Mouse (Mus musculus) CH12.LX (cell line): ENCODE measurements around the gene Tnfsf8. TPM values are rescaled to one million over a fixed set of nuclear protein-coding genes. Genes with fewer than 3 reads are reported as not detected.

ENCODE experiments used
- DNase-seq: peaks from one replicate; pipeline ENCODE4 v3.0.0-alpha.2; 2013; ENCODE audit errors: extremely low read depth
- H3K27ac ChIP-seq: 2 replicates; pipeline ENCODE4 v1.5.1; 2012; ENCODE audit warnings: low read depth, mild to moderate bottlenecking, control low read depth, moderate library complexity; ENCODE audit not compliant: insufficient read depth
- H3K27me3 ChIP-seq: replicated peaks from 2 replicates; pipeline ENCODE3; 2012; ENCODE audit warnings: inconsistent platforms
- H3K36me3 ChIP-seq, 2 experiments: replicated peaks in 1 of 2; 2 replicates each; pipeline versions ENCODE3 to v1.6.1; 2012; ENCODE audit warnings: inconsistent platforms in 1 of 2, low read length in 1 of 2, mild to moderate bottlenecking in 1 of 2, mixed read lengths in 1 of 2, moderate library complexity in 1 of 2; ENCODE audit not compliant: control insufficient read depth in 1 of 2, insufficient read depth in 1 of 2
- H3K4me1 ChIP-seq, 2 experiments: 2 replicates each; pipeline ENCODE4 v1.6.1; 2012; ENCODE audit warnings: inconsistent platforms in 1 of 2, moderate library complexity in 1 of 2; ENCODE audit not compliant: insufficient read depth in 2 of 2, control insufficient read depth in 1 of 2
- H3K4me2 ChIP-seq: 2 replicates; pipeline ENCODE4 v1.6.1; 2012; ENCODE audit warnings: low read depth, mild to moderate bottlenecking, control low read depth; ENCODE audit not compliant: poor library complexity, insufficient read depth, severe bottlenecking
- H3K4me3 ChIP-seq, 3 experiments: fragments of 150-350 bp in 1 of 3; sonication (generic) in 1 of 3; replicated peaks in 1 of 3; 2 replicates each; pipeline versions ENCODE3 to v1.5.1; 2011 to 2012; ENCODE audit warnings: low read depth in 2 of 3, low read length in 2 of 3, mild to moderate bottlenecking in 2 of 3, moderate library complexity in 2 of 3, control low read depth in 1 of 3, improper control_type of control experiment in 1 of 3, inconsistent platforms in 1 of 3, mixed read lengths in 1 of 3; ENCODE audit not compliant: poor library complexity in 1 of 3
- H3K79me2 ChIP-seq: replicated peaks from 2 replicates; pipeline ENCODE4 v1.6.1; 2012; ENCODE audit warnings: mild to moderate bottlenecking, moderate library complexity; ENCODE audit not compliant: control insufficient read depth, poor library complexity, insufficient read depth, severe bottlenecking; ENCODE audit errors: extremely low read depth
- H3K9ac ChIP-seq: 2 replicates; pipeline ENCODE4 v1.6.1; 2012; ENCODE audit warnings: low read depth, mild to moderate bottlenecking, control low read depth, moderate library complexity; ENCODE audit not compliant: insufficient read depth
- H3K9me3 ChIP-seq: replicated peaks from 2 replicates; pipeline ENCODE3; 2012; ENCODE audit warnings: low read length, inconsistent platforms, mixed read lengths
- BHLHE40 ChIP-seq: IDR thresholded peaks from 2 replicates; pipeline ENCODE4 v1.6.1; 2011; ENCODE audit warnings: mild to moderate bottlenecking, low read depth, low read length, improper control_type of control experiment
- CTCF ChIP-seq, 2 experiments: IDR thresholded peaks in 1 of 2; conservative IDR thresholded peaks in 1 of 2; 2 replicates each; pipeline ENCODE4 v1.5.1; 2011 to 2012; ENCODE audit warnings: low read depth in 2 of 2, low read length in 2 of 2, improper control_type of control experiment in 1 of 2, inconsistent platforms in 1 of 2, mild to moderate bottlenecking in 1 of 2, moderate library complexity in 1 of 2
- E2F4 ChIP-seq: IDR thresholded peaks from 2 replicates; pipeline ENCODE4 v1.6.1; 2011; ENCODE audit warnings: low read depth, low read length, improper control_type of control experiment; ENCODE audit not compliant: insufficient replicate concordance
- ELF1 ChIP-seq: IDR thresholded peaks from 2 replicates; pipeline ENCODE4 v1.6.1; 2014; ENCODE audit warnings: low read depth, mild to moderate bottlenecking, inconsistent platforms, low read length, improper control_type of control experiment
- EP300 ChIP-seq: IDR thresholded peaks from 2 replicates; pipeline ENCODE4 v1.6.1; 2011; ENCODE audit warnings: low read length, improper control_type of control experiment
- ETS1 ChIP-seq: conservative IDR thresholded peaks from 2 replicates; pipeline ENCODE4 v1.6.1; 2012; ENCODE audit warnings: low read depth, mild to moderate bottlenecking, inconsistent platforms, low read length, improper control_type of control experiment, moderate library complexity
- GABPA ChIP-seq: IDR thresholded peaks from 2 replicates; pipeline ENCODE4 v1.6.1; 2012; ENCODE audit warnings: low read depth, low read length, improper control_type of control experiment, inconsistent platforms; ENCODE audit not compliant: insufficient replicate concordance
- HCFC1 ChIP-seq: IDR thresholded peaks from 2 replicates; pipeline ENCODE4 v1.6.1; 2012; ENCODE audit warnings: low read depth, mild to moderate bottlenecking, inconsistent platforms, low read length, improper control_type of control experiment
- IRF4 ChIP-seq: IDR thresholded peaks from 2 replicates; pipeline ENCODE4 v1.6.1; 2014; ENCODE audit warnings: low read depth, mild to moderate bottlenecking, inconsistent platforms, low read length, improper control_type of control experiment
- JUN ChIP-seq: IDR thresholded peaks from 2 replicates; pipeline ENCODE4 v1.6.1; 2011; ENCODE audit warnings: low read depth, mild to moderate bottlenecking, low read length, improper control_type of control experiment, moderate library complexity; ENCODE audit not compliant: insufficient read depth
- JUND ChIP-seq: conservative IDR thresholded peaks from 2 replicates; pipeline ENCODE4 v1.6.1; 2011; ENCODE audit warnings: low read depth, low read length, improper control_type of control experiment
- MAFK ChIP-seq: IDR thresholded peaks from 2 replicates; pipeline ENCODE4 v1.6.1; 2011; ENCODE audit warnings: low read length, improper control_type of control experiment; ENCODE audit not compliant: insufficient replicate concordance
- MAZ ChIP-seq: IDR thresholded peaks from 2 replicates; pipeline ENCODE4 v1.6.1; 2012; ENCODE audit warnings: low read depth, mild to moderate bottlenecking, inconsistent platforms, low read length, improper control_type of control experiment, moderate library complexity
- MEF2A ChIP-seq: IDR thresholded peaks from 2 replicates; pipeline ENCODE4 v1.6.1; 2014; ENCODE audit warnings: low read depth, mild to moderate bottlenecking, inconsistent platforms, low read length, improper control_type of control experiment, borderline replicate concordance
- MXI1 ChIP-seq: IDR thresholded peaks from 2 replicates; pipeline ENCODE4 v1.6.1; 2011; ENCODE audit warnings: mild to moderate bottlenecking, low read depth, low read length, improper control_type of control experiment
- MYC ChIP-seq: IDR thresholded peaks from 2 replicates; pipeline ENCODE4 v1.6.1; 2011; ENCODE audit warnings: low read depth, mild to moderate bottlenecking, improper control_type of control experiment, low read length
- NELFE ChIP-seq: IDR thresholded peaks from 2 replicates; pipeline ENCODE4 v1.6.1; 2011; ENCODE audit warnings: low read depth, low read length, improper control_type of control experiment
- NRF1 ChIP-seq: IDR thresholded peaks from 2 replicates; pipeline ENCODE4 v1.6.1; 2014; ENCODE audit warnings: low read depth, mild to moderate bottlenecking, inconsistent platforms, low read length, improper control_type of control experiment, moderate library complexity
- PAX5 ChIP-seq: IDR thresholded peaks from 2 replicates; pipeline ENCODE4 v1.6.1; 2012; ENCODE audit warnings: low read length, inconsistent platforms, mixed read lengths
- POLR2A ChIP-seq: IDR thresholded peaks from 2 replicates; pipeline ENCODE4 v1.6.1; 2011; ENCODE audit warnings: low read depth, mild to moderate bottlenecking, improper control_type of control experiment, low read length
- POLR2AphosphoS2 ChIP-seq: IDR thresholded peaks from 2 replicates; pipeline ENCODE4 v1.6.1; 2011; ENCODE audit warnings: low read depth, low read length, improper control_type of control experiment
- RAD21 ChIP-seq: IDR thresholded peaks from 2 replicates; pipeline ENCODE4 v1.6.1; 2011; ENCODE audit warnings: low read depth, mild to moderate bottlenecking, low read length, improper control_type of control experiment, moderate library complexity
- RCOR1 ChIP-seq: conservative IDR thresholded peaks from 2 replicates; pipeline ENCODE4 v1.6.1; 2012; ENCODE audit warnings: low read depth, mild to moderate bottlenecking, inconsistent platforms, low read length, improper control_type of control experiment
- SIN3A ChIP-seq: IDR thresholded peaks from 2 replicates; pipeline ENCODE4 v1.6.1; 2012; ENCODE audit warnings: low read length, improper control_type of control experiment, inconsistent platforms
- SMC3 ChIP-seq: IDR thresholded peaks from 2 replicates; pipeline ENCODE4 v1.6.1; 2011; ENCODE audit warnings: low read depth, low read length, improper control_type of control experiment
- TCF12 ChIP-seq: IDR thresholded peaks from 2 replicates; pipeline ENCODE4 v1.6.1; 2014; ENCODE audit warnings: low read depth, mild to moderate bottlenecking, inconsistent platforms, low read length, improper control_type of control experiment
- ZC3H11A ChIP-seq: IDR thresholded peaks from 2 replicates; pipeline ENCODE4 v1.6.1; 2012; ENCODE audit warnings: low read depth, mild to moderate bottlenecking, inconsistent platforms, low read length, improper control_type of control experiment
- ZMIZ1 ChIP-seq: IDR thresholded peaks from 2 replicates; pipeline ENCODE4 v1.6.1; 2012; ENCODE audit warnings: low read depth, mild to moderate bottlenecking, inconsistent platforms, low read length, improper control_type of control experiment
- dilution Hi-C: fragments of 300-500 bp; cut with MboI; formaldehyde crosslinking; loops from 2 replicates; pipeline ENCODE4 v1.14.3; 2020; ENCODE audit warnings: low sequenced_read_pairs; ENCODE audit not compliant: extremely low pct_unique_long_range_greater_than_20kb, extremely low pct_ligation_motif_present
- in situ Hi-C: fragments of 300-500 bp; cut with MboI; formaldehyde crosslinking; loops from 3 replicates; pipeline ENCODE4 v1.14.3; 2019; ENCODE audit warnings: low sequenced_read_pairs, low pct_ligation_motif_present, low pct_unique_long_range_greater_than_20kb, mixed read lengths
- polyA plus RNA-seq: library from polyadenylated mRNA; unstranded; fragments of >175 nt; gene quantifications from 2 replicates; pipeline ENCODE4 v1.2.1, GENCODE M21; 2012; ENCODE audit warnings: low read depth; ENCODE audit not compliant: insufficient read length
- total RNA-seq, 2 experiments: library from RNA; depleted of rRNA; stranded (reverse); fragments of 300-350 nt in 1 of 2; fragments of >200 nt in 1 of 2; gene quantifications; 2 replicates each; pipeline ENCODE4 v1.2.3; 2012 to 2014

Gene Tnfsf8
- total and polyA plus RNA-seq, 3 experiments: 19.4 to 67.9 (median 22.8) TPM

- TF ChIP-seq PAX5 (no peak), ZMIZ1 (no peak; the same call in 1 of the 2 replicates), RAD21 (no peak; the same call in none of the 2 replicates), EP300 (peak; percentile 98)
Measured at GRCm38 (mm10) chr4:63842278-63842677, 18.9 kb downstream of the Tnfsf8 start (continued).

- in situ Hi-C loops: loop anchor here (5.0 kb wide), 3 partner anchors 88 to 213 kb away; no protein-coding TSS in a partner anchor
- dilution Hi-C loops: no loop called here
- peaks cover 15% of the 10 kb centered on the region for H3K79me2 ChIP-seq
- H3K36me3 ChIP-seq: peaks cover 20 to 57% of the 10 kb centered on the region in 2 experiments
- TF ChIP-seq JUN (peak; percentile 32; the same call in 1 of the 2 replicates), POLR2AphosphoS2 (no peak), ELF1 (peak; percentile 45; the same call in 1 of the 2 replicates), RCOR1 (0 out of 2 replicates have a peak, but pooled peaks have one; percentile 16), SMC3 (peak; percentile 93), JUND (0 out of 2 replicates have a peak, but pooled peaks have one; percentile 24), POLR2A (no peak), MAFK (no peak), MEF2A (peak; percentile 25; the same call in 1 of the 2 replicates), GABPA (no peak), BHLHE40 (no peak), SIN3A (peak; percentile 69; the same call in 1 of the 2 replicates), MAZ (0 out of 2 replicates have a peak, but pooled peaks have one; percentile 53), E2F4 (no peak), NELFE (peak; percentile 17; the same call in 1 of the 2 replicates), CTCF (conservative IDR thresholded peaks at IDR 0.05 in 1 of 2, IDR thresholded peaks at IDR 0.05 in 1 of 2; ENCODE audit: low read depth in 2 of 2, low read length in 2 of 2) (peak; percentile 16 to 86; a peak in 2 of 4 replicates), HCFC1 (no peak), TCF12 (peak; percentile 42; the same call in 1 of the 2 replicates), NRF1 (no peak), MYC (no peak; the same call in 1 of the 2 replicates), PAX5 (no peak), ZC3H11A (peak; percentile 75), EP300 (peak; percentile 9; the same call in 1 of the 2 replicates), ETS1 (no peak), IRF4 (peak; percentile 75), MXI1 (0 out of 2 replicates have a peak, but pooled peaks have one; percentile 26), RAD21 (peak; percentile 86)
- H3K9ac ChIP-seq: peak overlapping the region; percentile 45
- H3K27me3 ChIP-seq: no peaks in the 10 kb centered on the region
- no peak overlapping the region; the same call in 1 of the 2 replicates for H3K4me2 ChIP-seq
- peak overlapping the region; percentile 75 for H3K27ac ChIP-seq
- peak; percentile 85 for DNase-seq
- H3K4me1 ChIP-seq: peaks cover 34 to 60% of the 10 kb centered on the region in 2 experiments
- peaks cover 2% of the 10 kb centered on the region for H3K9me3 ChIP-seq
- H3K4me3 ChIP-seq: no peak overlapping the region
Measured at GRCm38 (mm10) chr4:63840457-63840856, 20.7 kb downstream of the Tnfsf8 start.
